Mouse (Mus musculus) regulatory T cell (primary cell): ENCODE data around the gene Slc15a4.

Source experiments
- in situ Hi-C: fragments of 300-600 bp; cut with MboI, MseI; formaldehyde crosslinking; loops from one replicate; pipeline ENCODE4 v1.15.1; 2025; ENCODE audit warnings: high pct_unique_total_duplicates

Gene Slc15a4

GRCm38 (mm10) chr5:127546585-127546991 lies 86.1 kb downstream of the Slc15a4 start:
- in situ Hi-C loops, result no loop called here
